Mouse (Mus musculus) kidney, adult 11 months (tissue): Measurements from ENCODE around the gene Slc25a54.
A peak's percentile ranks its signal among the peaks of the same experiment; 100 is the strongest.

Source experiments
- DNase-seq: peaks from one replicate; pipeline ENCODE4 v3.0.0; 2022

The Slc25a54 gene

DNA sequence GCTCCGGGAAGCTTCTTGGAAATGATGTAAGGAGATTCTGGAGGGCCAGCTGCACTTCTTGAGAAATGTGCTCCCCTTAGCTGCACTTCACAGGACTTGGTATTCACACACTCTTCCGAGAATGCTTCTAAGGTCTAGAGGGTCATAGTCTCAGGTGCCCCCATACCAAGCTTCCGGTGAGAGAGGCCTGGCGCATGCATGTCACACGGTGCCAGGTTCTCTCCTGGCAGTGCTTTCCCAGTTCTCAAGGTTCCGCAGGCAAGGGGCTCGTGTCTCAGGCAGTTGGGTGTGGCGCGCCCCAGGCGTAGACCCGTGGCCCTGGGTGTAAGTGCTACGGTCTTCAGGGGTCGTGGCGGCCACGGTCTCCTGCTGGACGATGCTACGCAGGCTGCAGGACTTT is at the start of gene Slc25a54:
Gene Slc25a54, plus strand, starts transcription at position 301 of the 400 bp plus-strand sequence.
- DNase-seq: no peak

DNA sequence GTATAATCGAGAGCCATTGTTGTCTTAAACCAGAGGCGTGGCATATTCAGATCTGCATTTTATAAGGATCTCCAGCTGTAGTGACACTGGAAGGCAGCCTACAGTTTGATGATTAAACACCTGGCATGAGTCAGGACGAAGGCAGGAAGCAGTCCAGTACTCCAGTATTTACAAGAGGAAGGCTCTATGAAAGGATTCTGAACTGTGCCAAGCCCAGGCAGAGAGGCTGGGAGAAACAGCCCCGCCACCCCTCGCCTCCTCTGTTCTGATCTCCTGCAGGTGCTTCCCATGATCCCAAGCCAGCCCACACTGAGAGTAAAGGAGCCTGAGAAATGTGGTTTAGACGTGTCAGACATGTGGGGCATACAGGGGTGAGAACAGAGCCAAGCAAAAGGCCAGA is 49.5 kb upstream of the Slc25a54 start:
- DNase-seq: peak; percentile 59

DNA sequence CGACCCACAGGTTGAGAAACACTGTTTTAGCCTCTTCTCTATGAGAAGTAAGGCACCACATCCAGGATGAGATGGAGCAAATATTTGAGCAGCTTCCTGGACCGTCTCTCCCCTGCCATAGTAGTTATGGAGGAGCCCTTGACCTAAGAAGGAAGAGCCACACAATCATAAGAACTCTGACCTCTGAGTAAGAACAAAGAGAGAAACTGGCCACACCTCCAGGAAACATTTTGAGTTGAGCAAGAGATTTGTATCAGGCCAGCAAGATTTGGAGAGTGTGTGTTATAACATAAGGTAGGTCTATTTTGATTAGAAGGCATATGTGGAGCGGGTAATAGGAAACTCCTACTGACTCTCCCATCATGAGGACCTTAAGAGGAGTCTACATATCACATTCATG is 48.6 kb upstream of the Slc25a54 start:
- DNase-seq: no peak

DNA sequence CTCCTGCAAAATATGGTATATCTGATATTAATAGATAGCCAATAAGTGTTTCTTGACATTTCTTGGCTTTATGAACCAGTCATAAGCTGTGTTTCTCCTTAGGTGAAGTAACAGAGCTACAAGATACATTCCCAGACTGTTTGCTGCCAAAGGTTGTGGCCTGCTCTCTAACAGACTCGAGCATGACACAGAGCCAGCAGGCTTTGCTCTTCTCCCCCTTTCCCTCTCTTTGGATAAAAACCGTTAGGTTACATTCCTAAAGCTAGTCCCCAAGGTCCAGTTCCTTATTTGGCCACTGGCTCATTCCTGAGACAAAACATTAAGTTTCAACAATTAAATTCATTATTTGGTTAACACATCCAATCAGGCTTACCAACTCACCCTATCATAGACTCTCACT is 48.0 kb upstream of the Slc25a54 start:
- no peak for DNase-seq

DNA sequence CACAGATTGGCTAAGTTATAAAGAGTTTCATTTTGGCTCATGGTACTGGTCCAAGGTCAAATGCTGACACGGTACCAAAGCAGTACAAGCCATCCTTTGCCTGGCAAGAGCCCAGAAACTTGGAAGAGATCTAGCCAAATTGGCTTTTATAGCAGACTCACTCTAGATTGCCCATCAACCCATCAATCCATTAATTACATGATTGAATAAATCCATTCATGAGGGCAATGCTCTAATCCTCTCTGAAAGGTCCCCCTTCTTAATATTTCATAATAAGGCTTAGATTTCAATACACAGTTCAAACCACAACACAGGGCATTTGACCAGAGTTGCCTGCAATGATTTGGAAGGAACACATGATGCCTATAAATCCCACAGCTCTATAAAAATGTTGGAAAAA is 45.9 kb upstream of the Slc25a54 start:
- no peak for DNase-seq

DNA sequence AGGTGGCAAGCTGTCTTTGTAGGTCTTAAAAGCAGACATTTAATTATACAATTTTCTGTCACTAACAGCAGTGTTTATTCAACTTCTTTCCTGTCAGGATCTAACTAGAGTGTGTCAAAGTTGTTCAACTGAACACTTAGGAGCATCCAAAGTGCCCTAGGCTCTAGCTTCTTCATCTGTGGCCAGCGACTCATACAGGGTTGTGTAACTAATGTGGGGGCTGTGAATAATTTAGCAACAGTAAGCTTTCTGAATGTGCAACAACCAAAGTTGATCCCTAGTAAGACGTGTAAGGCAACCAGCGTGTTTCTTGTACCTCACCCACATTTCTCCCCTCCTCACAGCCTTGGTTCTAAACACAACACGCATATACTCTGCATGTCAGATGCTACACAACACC is 39.4 kb upstream of the Slc25a54 start:
- DNase-seq: no peak

DNA sequence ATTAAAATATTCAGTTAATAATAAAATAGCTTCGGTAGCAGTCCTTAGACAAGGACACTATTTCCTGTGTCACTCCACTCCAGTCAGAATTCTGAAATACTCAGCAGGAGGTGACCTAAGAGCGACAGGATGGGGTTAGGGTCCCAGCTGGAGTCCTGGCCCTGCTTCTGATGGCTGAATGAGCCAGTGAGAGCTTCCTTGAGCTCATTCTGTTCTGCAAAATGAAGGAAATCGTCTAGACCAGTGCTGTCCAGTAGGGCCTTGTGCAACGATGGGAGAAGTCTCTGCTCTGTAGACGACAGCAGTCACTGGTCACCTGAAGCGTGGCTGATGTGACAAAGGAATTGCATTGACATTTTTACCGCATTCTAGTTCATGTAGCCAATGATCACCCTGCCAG is 36.9 kb upstream of the Slc25a54 start:
- DNase-seq: no peak

DNA sequence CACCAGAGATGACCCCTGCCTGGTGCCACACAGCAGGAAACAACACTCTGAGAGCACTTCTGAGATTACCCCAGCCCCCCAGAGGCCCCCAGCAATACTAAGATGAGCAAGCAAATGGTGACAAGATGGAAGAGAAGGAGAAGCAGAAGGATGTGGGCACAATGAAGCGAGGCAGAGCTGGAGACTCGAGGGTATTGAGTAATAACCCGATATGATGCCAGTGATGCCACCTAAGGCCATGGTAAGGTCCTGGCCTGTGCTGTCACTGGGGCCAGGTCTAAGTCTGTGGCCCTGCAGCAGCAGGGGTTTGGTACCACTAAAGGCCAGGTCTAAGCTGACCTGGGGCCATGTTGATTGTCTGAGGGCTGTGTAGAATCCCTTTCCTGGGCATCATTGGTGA is 33.8 kb upstream of the Slc25a54 start:
- DNase-seq: no peak

DNA sequence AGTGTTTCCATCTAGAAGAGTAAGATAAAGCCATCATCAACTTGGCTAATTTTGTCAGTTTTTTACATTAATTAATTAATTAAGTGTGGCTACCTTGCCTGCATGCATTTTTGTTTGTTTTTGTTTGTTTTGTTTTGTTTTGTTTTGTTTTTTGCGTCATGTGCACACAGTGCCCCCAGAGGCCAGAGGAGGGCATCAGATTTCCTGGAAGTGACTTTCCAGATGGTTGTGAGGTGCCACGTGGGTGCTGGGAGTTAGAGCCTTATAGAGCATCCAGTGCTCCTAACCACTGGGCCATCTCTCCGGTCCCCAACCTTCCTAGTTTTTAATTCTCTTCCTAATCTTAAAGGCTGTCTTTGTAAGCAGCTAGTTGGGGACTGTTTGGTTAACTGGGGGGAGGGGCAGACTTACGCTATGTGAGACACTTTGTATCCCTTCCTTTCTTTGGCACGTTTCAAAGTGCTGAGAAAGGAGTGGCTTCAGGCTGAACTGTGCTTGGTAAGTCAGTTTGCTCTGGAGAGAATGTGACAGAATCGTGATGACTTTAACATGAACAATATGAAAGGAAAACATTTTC is 32.5 kb upstream of the Slc25a54 start:
- DNase-seq: no peak

DNA sequence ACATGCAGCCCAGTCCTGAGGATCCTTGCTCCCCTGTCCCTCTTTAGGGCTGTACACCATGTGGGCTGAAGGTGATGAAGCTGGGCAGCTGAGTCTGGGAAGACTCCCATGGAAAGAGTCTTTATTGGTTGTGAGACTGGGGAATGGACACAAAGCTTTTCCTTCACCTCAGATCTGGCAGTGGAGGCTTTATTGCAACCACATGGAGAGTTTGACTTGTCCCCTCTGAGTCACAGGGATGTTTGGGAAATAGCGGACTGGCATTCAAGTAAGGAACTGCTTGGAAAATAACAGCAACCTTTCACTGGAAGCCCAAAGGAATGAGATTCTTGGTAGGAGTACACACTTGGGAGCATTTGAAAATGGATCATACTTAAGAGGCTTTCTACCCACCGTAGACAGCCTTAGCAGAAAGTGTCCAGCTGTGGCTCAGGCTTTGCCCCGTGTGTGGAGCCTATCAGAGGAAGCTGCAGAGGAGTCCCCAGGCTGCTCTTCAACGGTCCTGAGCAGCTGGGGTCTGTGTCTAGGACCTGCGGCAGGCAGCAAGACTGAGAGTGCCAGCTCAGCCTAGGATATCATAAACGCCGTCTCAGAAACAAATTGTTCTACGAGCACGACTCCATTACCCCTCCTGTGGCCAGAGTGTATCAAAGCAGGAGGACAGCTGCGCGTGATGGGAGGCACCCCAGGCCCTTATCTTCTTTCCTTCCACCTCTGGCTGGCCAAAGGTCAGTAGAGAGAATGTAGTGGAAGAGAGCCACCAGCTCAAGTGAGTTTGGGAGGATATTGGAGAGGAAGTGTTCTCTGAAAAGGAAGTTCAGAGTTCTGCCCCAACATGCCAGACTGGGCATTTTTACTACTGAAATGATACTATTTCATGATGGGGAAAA is 29.0 kb upstream of the Slc25a54 start:
- no peak for DNase-seq

DNA sequence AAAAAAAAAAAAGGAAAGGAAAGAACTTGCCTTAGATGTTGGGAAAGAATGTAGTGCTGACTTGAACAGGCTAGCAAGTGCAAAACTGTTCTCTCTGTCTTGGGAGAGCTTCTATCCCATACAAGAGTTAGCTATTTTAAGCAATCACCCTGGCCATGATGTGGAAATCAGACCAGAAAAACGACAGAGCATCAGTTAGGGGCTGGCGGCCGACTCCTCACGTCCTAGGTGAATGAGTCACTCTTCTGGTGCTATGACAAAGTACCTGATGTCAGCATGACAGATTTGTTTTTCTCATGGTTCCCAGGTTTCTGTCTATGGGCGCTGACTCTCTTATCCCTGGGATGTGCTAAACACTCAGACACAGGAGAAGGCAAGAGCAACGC is 28.3 kb upstream of the Slc25a54 start:
- DNase-seq: no peak

DNA sequence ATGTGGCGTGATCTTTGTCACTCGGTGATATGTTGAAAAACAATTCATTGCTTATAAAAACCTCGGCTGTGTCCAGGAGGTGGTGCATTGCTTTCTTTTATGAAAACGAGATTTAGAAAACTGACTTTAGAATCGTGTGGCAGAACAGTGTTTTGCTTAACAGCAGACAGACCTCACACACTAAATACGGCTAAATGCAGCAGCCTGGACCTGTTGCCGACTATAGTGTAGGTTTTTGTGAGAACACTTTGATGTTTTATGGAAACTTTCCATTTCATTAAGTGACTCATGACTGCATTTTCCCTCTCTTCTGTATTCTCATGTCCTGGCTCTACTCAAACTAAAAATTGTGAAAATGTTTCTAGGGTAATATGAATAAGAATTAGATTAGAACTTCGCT is 20.4 kb upstream of the Slc25a54 start:
- no peak for DNase-seq

DNA sequence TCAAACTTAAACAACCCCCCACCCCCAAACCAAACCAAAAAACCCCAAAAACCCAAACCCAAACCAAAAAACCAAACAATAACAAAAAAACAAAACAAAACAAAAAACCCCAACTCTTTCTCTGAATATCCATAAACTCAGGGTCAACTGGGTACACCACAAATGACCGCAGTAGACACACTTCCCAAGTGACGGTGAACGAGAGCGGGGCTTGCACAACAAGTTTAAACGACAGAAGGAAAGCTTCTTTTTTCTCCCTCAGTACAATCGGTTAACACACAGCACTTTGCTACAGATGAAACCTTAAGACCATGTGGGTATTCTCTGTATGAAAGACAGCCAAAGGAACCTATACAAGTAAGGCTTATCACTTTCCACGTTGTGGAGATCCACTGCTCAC is 17.9 kb upstream of the Slc25a54 start:
- no peak for DNase-seq

DNA sequence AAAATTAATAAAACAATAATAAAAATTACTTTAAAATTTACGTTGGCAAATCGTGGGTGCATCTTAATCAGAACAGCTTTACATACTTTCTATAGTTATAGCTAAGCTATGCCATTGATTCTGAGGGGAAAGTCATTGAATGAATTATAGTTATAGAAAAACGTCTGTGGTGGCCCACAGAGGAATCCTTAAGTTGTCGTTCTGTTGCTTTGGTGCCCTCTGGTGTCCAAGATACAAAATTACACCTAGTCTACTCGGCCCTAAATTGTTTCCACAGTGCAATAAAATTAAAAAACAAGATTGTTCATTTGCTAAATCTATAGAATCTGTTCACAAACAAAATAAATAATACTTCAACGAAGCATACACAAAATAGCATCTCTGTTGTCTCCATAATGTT is 17.3 kb upstream of the Slc25a54 start:
- DNase-seq: no peak

DNA sequence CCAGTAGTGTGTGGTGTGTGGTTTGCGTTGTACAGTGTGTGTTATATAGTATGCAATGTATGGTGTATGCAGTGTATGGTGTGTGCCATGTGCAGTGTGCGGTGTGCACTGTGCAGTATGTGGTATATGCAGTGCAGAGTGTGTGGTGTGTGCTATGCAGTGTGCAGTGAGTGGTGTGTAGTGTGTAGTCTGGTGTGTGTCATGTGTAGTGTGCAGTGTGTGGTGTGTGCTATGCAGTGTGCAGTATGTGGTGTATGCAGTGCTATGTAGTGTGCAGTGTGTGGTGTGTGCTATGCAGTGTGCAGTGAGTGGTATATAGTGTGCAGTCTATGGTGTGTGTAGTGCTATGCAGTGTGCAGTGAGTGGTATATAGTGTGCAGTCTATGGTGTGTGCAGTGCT is 4.1 kb downstream of the Slc25a54 start:
- DNase-seq: no peak

DNA sequence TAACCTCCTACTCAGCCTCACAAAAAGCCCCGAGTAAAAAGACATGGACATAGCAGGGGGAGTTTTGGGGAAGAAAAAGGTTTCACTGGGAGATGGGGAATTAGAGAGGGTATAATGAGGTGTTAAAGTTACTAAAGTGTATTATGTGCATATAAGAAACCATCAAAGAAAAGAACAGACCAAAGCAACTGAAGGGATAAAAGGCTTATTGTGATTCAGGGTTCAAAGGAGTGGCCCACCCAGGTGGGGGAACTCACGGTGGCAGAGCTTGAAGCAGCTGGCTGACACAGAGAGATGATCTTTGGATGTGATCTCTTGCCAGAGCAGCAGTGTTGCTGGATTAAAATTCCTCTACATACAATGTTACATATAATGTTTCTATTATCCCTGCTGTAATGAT is 8.2 kb downstream of the Slc25a54 start:
- DNase-seq: no peak

DNA sequence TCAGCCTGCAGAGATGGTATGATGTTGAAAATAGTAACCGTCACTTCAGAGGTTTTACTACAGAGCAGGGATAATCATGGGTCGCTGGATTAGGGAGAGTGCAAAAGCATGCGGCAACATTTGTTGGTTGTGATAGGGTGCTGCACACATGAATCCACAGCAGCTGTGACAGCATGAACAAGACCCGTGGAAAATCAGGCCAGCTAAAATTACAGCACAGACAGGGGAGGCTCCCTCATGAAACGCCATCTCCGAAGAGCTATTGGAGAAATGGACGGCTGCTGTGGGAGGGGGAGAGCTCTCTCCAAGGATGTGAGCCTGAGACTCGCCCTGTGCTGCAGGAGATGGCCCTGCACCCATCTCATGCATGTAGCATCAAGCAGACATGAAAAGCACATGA is 24.4 kb downstream of the Slc25a54 start:
- DNase-seq: no peak

DNA sequence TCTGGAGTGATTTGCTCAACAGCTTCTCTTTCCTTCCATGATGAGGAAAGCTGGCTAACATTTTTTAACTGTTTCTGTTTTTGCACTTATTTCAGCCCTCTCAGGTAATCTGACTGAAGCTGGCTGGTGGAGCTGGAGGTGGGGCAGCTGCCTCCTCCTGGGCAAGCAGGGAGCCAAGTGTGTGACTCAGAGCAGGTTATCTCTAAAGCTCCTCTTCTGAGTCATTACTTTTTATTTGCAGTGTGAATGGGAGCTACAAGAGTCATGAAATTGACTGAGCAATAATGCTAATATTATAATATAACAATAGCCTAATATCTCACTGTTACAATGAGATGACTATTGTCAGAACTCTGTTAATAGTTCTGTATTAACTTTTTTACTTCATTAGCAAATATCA is 36.9 kb downstream of the Slc25a54 start:
- no peak for DNase-seq

DNA sequence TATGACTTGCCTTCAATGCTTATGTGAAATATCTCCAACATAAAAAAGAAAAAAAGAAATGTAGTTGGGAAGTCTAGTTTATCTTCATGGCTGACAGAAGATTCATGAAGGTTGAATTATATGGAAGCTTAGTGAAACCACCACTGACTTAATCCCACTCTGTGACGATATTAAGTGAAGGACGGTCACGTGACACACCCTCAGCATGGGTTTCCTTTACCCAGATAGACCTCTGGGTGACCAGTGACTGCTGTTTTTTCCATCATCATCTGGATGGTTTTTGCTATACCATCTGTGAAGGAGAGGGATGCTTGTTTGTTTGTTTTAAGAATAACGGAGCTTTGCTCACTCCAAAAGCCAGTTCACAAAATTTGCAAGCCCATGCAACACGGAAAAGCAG is 39.3 kb downstream of the Slc25a54 start:
- DNase-seq: no peak

DNA sequence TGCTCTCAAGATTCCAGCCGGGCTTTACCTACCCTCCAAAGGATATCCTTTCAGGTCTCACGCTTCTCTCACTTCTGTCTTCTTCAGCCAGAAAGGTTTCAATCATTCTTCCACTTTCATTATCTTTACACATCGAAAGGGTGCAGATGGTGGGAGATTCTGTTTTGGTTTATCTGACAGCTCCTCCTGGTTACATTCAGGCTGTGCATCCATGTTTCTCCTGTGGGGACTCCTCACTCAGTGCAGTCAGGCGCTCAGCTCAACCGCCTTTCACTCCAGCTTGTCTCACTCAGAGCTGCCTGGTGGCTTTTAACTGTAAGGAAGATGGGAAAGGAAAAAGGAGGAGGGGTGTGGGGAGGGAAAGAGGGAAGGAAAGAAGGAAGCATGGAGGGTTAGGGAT is 39.7 kb downstream of the Slc25a54 start:
- DNase-seq: no peak

DNA sequence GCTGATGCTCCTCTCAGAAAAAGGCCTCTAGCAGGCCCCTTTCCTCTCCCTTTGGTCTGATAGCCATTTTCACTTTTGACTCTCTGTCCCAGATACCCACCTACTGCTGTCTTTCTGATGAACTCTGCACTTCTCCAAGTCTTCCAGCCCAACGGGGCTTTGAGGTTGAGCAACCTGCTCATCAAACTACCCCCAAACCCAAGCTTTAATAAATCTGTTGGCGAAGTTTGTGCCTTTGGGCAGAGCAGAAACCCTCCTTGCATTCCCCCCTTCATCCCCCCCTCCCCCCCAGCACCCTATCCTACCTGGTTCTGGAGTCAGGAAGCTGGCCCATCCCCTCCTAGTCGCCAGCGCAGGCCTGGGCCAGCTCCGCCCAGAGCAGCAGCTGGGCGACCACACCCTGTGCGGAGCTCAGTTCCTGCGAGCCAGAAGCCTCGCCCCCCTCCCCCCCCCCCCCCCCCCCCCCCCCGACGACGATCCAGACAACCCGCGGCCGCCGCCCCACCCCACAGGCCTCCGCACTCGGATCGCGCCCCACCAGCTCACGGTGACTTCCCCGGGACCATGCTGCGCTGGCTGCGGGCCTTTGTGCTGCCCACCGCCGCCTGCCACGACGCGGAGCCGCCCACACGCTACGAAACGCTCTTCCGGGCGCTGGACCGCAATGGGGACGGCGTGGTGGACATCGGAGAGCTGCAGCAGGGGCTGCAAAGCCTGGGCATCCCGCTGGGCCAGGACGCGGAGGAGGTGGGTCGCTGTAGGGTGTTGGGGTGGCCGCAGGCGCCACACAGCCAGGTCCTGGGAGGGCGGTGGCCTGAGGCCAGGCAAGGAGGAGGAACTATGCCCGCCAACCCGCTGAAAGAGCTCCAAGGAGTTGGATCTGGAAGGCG is 42.6 kb downstream of the Slc25a54 start, which contains the start of gene Slc25a24:
Gene Slc25a24, plus strand, starts transcription at position 509 of the 890 bp plus-strand sequence.
- DNase-seq: no peak

DNA sequence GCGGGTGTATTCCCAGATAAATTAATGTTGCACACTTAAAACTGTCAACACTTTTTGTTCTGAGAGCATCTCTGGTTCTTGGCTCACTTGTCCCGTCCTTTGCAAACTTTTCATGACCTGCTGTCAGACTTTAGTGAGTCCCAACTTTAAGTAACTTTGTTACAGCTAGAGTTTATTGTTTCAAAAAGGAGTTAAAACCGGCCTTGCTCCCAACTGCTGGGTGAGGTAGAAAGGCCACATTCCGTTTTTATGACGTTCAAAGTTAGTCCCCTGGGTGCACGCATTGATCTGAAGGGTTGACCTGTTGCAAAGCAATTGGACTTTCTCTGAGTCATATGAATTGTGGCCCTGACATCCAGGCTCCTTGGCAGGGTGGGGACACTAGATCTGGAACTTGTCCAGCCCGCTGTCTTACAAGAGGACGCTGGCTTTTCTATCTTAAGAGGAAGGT is 43.3 kb downstream of the Slc25a54 start:
- DNase-seq: peak; percentile 24

DNA sequence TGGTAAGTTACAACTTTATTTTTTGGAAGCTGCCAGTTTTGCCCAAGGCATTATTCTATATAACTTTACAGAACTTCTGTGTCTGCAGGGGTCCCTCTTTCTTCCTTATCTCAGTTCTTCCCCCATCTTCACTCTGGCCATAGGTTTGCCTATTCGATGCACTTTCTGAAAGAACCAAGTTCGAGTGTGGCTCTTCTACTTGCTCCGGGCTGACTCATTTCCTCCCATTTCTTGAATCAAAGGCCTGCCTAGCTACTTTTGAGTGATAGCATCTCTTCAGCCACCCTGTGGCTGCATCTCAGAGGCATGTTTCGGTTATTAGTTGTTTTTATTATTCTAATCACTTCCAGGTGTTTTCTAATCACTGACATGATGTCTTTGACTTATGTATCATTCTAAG is 43.8 kb downstream of the Slc25a54 start:
- DNase-seq: no peak

DNA sequence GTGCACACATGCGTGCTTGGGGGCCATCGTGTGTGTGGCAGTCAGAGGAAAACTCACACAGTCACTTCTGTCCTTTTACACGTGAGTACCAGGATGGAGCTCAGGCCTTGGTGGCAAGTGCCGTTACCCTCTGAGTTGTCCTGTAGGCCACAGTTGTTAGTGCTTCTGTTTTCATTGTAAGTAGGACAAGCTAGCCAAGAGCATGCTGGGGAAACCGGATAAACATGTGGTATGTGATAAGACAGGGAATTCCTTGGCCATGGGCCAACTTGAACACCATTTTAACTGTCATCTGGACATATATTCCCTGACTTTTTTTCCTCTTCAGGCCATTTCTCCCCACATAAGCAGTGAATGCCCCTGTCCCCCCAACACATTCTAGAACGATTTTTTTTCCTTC is 45.3 kb downstream of the Slc25a54 start:
- DNase-seq: no peak
